Mouse (Mus musculus) forebrain, embryonic 15.5 days (tissue): ENCODE measurements around the gene Cbx3. TPM values are rescaled to one million over a fixed set of nuclear protein-coding genes. Genes with fewer than 3 reads are reported as not detected.

ENCODE experiments used
- ATAC-seq: fragments of 200-750 bp; cut with Nextera tagmentation; replicated peaks from 2 replicates; pipeline ENCODE4 v1.8.0; 2017; ENCODE audit warnings: mild to moderate bottlenecking, moderate TSS enrichment, moderate library complexity
- H3K27ac ChIP-seq: fragments of 300-500 bp; sonication (generic); replicated peaks from 2 replicates; pipeline ENCODE4 v1.5.1; 2015; ENCODE audit warnings: mild to moderate bottlenecking, inconsistent platforms
- H3K27me3 ChIP-seq: fragments of 300-500 bp; sonication (generic); 2 replicates; pipeline ENCODE4 v1.6.1; 2015; ENCODE audit warnings: inconsistent platforms
- H3K36me3 ChIP-seq: fragments of 300-500 bp; sonication (generic); 2 replicates; pipeline ENCODE4 v1.6.1; 2015; ENCODE audit warnings: mild to moderate bottlenecking, inconsistent platforms
- H3K4me1 ChIP-seq: fragments of 300-500 bp; sonication (generic); 2 replicates; pipeline ENCODE4 v1.6.1; 2015; ENCODE audit warnings: inconsistent platforms
- H3K4me2 ChIP-seq: fragments of 300-500 bp; sonication (generic); replicated peaks from 2 replicates; pipeline ENCODE4 v1.6.1; 2015; ENCODE audit warnings: mild to moderate bottlenecking, inconsistent platforms
- H3K4me3 ChIP-seq: fragments of 300-500 bp; sonication (generic); 2 replicates; pipeline ENCODE4 v1.5.1; 2015; ENCODE audit warnings: mild to moderate bottlenecking, inconsistent platforms
- H3K9ac ChIP-seq: fragments of 300-500 bp; sonication (generic); replicated peaks from 2 replicates; pipeline ENCODE4 v1.6.1; 2015; ENCODE audit warnings: mild to moderate bottlenecking, inconsistent platforms
- H3K9me3 ChIP-seq: fragments of 300-500 bp; sonication (generic); 2 replicates; pipeline ENCODE4 v1.6.1; 2016; ENCODE audit warnings: inconsistent platforms
- WGBS: fragments of 180-500 bp; shearing (Covaris S2); methylation state at CpG from one replicate; pipeline ENCODE4 v1.1.7; 2015; ENCODE audit warnings: mixed read lengths; 5-methylcytosine and 5-hydroxymethylcytosine counted together
- polyA plus RNA-seq: library from polyadenylated mRNA; unstranded; fragments of >200 nt; fragmentation: Nextera tagmentation; extraction: Ambion mirVana; gene quantifications from 2 replicates; pipeline ENCODE4 v1.2.1, GENCODE M21; 2015

Cbx3 gene
- polyA plus RNA-seq, 1 experiment from 2014 or later, result 585 TPM

DNA sequence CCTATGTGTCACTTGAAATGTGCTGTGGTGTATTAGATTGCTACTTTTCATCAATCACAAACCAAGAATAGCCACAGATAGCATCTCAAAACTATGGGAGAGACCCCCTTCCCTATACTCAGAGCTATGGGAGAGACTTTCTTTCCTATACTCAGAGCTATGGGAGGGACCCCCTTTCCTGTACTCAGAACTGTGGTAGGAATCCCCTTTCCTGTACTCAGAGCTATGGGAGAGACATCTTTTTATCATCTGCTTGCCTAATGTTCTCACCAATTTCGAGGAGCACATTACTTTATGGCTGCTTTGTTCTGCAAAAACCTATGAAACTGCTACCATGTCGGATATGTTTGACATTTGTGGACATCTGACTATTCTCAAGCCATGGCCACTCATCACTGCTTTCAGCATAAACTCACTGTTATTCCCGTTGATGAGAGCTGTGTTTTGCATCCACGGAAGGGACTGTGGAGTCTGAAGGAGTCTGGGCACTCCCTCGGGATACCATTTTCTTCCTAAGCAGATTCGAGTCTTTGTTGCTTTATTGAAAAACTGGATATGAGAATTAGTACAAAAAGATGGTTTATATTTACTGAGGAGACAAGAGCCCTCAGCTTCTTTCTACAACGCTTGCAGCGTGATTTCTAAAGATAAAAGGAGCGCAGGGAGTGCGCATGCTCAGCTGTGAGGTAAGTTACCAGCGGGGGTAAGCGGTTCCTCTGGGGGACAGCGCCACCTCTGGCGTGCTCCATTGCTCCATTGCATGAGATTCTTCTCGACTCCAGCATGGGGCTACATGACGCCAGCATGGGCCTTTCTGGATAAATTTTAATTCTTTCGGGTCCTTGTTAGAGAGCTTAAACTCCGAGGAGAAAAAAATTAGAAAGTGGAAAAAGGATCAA, 38.8 kb downstream of the Cbx3 start:
- 29% methylated on average over 18 of the region's 18 CpGs for WGBS
- Histone ChIP-seq H3K9ac (peak overlapping the region; percentile 37; the same call in 1 of the 2 replicates), H3K4me2 (peak overlapping the region; percentile 40), H3K4me1 (peaks cover 6% of the 10 kb centered on the region; the same call in 1 of the 2 replicates), H3K27ac (peak overlapping the region; percentile 36; the same call in 1 of the 2 replicates), H3K27me3 (no peaks in the 10 kb centered on the region), H3K36me3 (no peaks in the 10 kb centered on the region), H3K9me3 (no peaks in the 10 kb centered on the region), H3K4me3 (peak overlapping the region; percentile 30)
- peak; percentile 76 for ATAC-seq

DNA sequence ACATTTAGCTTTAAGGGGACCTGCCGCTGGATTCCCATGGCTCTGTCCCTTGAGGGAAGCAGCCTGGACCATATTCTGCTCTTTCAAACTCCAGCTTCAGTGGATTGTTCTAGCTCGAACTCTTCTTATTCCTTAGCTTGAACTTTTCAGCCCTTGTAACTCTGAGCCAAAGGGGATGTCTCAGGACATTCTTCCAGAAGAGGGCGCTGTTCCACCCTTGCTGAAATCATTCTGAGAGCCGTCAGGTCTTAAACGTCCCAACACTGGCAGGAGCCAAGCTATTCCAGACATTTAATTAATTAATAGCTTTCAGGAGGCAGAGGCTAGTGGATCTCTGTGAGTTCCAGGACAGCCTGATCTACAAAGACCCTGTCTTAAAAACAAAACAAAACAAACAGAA, 39.9 kb downstream of the Cbx3 start:
- H3K4me3 ChIP-seq, result no peak overlapping the region

DNA sequence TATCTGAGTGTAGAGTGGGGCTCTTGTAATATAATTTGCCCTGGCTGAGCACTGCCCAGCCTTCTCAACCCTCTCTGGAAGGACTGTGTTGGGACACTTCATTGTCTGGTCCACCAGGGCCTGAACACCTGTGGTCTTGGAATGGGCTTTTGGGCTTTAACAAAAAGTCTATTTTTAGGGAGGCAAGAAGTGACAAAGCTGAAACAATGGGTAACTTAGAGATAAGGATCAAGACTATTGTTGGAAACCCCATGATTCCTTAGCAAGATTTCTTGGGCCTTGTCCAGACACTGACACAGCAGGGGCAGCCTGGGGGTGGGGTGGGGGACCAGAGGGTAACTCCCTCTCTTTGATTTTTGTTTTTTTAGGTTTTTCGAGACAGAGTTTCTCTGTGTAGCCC, 40.8 kb downstream of the Cbx3 start:
- no peaks in the 10 kb centered on the region for H3K36me3 ChIP-seq
- 48% methylated on average over 1 of the region's 1 CpGs for WGBS
- no peak overlapping the region for H3K27ac ChIP-seq
- peaks cover 6% of the 10 kb centered on the region; the same call in 1 of the 2 replicates for H3K4me1 ChIP-seq
- no peaks in the 10 kb centered on the region for H3K9me3 ChIP-seq
- H3K27me3 ChIP-seq, result no peaks in the 10 kb centered on the region
- H3K9ac ChIP-seq, result no peak overlapping the region
- no peak for ATAC-seq
- H3K4me3 ChIP-seq, result no peak overlapping the region
- H3K4me2 ChIP-seq, result no peak overlapping the region

More for the DNA sequence above, 39.9 kb downstream of the Cbx3 start:
- WGBS, result 30% methylated on average over 5 of the region's 5 CpGs
- peaks cover 6% of the 10 kb centered on the region; the same call in 1 of the 2 replicates for H3K4me1 ChIP-seq
- ATAC-seq, result no peak
- no peaks in the 10 kb centered on the region for H3K27me3 ChIP-seq
- no peak overlapping the region for H3K27ac ChIP-seq
- no peaks in the 10 kb centered on the region for H3K36me3 ChIP-seq
- no peak overlapping the region for H3K9ac ChIP-seq
- no peak overlapping the region for H3K4me2 ChIP-seq
- no peaks in the 10 kb centered on the region for H3K9me3 ChIP-seq

DNA sequence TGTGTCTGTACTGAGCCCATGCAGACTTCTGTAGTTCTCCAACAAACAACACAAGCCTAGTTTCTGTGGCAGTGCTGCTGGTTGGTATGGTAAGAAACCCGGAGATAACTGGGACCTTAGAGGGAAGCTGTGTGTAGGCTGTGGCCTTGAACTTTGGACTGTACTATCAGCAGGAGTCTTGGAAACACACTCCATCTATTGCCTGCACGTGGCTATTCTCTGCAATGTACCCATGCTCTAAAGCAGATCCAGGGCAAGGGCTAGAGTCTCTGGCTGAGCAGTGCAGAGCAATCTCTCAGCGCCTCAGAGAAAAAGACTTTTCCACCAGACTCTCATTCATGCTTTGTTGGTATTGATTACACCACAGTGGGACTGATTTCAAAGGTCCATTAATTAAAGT, 43.6 kb downstream of the Cbx3 start:
- no peaks in the 10 kb centered on the region for H3K9me3 ChIP-seq
- ATAC-seq, result no peak
- H3K27ac ChIP-seq, result no peak overlapping the region
- H3K4me2 ChIP-seq, result no peak overlapping the region
- no peak overlapping the region for H3K9ac ChIP-seq
- H3K27me3 ChIP-seq, result no peaks in the 10 kb centered on the region
- H3K36me3 ChIP-seq, result no peaks in the 10 kb centered on the region
- peaks cover 2% of the 10 kb centered on the region; the same call in 1 of the 2 replicates for H3K4me1 ChIP-seq
- no peak overlapping the region for H3K4me3 ChIP-seq
- WGBS, result 80% methylated on average over 3 of the region's 3 CpGs

DNA sequence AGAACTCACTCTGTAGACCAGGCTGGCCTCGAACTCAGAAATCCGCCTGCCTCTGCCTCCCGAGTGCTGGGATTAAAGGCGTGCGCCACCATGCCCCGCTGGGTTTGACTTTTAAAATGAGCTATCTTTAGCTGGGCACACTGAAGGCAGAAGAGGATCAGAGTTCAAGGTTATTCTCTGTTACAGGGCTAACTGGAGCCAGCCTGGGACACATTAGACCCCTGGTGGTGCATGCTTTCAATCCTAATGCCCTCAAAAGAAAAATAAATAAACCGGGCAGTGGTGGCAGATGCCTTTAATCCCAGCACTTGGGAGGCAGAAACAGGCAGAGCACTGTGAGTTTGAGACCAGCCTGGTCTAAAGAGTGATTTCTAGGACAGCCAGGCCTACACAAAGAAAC, 44.7 kb downstream of the Cbx3 start:
- no peak overlapping the region for H3K9ac ChIP-seq
- ATAC-seq, result no peak
- no peaks in the 10 kb centered on the region for H3K36me3 ChIP-seq
- H3K4me2 ChIP-seq, result no peak overlapping the region
- H3K9me3 ChIP-seq, result no peaks in the 10 kb centered on the region
- 92% methylated on average over 7 of the region's 7 CpGs for WGBS
- H3K27me3 ChIP-seq, result no peaks in the 10 kb centered on the region
- H3K4me3 ChIP-seq, result no peak overlapping the region
- H3K4me1 ChIP-seq, result no peaks in the 10 kb centered on the region
- H3K27ac ChIP-seq, result no peak overlapping the region

DNA sequence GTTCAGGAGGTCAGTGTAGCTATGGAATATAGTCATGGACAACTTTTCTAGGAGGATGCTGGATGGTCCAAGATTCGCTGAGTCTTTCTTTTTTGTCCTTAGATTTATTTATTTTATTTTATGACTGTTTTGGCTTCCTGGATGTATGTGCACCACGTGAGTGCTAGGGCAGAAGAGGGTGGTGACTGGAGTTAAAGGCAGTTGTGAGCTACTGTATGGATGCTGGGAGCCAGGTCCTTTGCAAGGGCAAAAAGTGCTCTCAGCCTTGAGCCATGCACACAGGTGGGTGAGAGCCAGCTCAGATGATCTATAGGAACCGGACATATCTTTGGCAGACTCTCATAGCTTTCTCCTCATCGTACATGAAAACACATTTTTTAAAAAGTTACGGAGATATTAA, 53.1 kb downstream of the Cbx3 start:
- Histone ChIP-seq H3K4me2 (peak overlapping the region; percentile 64), H3K36me3 (no peaks in the 10 kb centered on the region), H3K9ac (peak overlapping the region; percentile 87), H3K4me1 (peaks cover 11% of the 10 kb centered on the region), H3K27me3 (no peaks in the 10 kb centered on the region), H3K9me3 (no peaks in the 10 kb centered on the region), H3K4me3 (peak overlapping the region; percentile 78), H3K27ac (no peak overlapping the region)
- ATAC-seq, result 0 out of 2 replicates have a peak, but pooled peaks have one; percentile 25
- WGBS, result 24% methylated on average over 5 of the region's 5 CpGs

DNA sequence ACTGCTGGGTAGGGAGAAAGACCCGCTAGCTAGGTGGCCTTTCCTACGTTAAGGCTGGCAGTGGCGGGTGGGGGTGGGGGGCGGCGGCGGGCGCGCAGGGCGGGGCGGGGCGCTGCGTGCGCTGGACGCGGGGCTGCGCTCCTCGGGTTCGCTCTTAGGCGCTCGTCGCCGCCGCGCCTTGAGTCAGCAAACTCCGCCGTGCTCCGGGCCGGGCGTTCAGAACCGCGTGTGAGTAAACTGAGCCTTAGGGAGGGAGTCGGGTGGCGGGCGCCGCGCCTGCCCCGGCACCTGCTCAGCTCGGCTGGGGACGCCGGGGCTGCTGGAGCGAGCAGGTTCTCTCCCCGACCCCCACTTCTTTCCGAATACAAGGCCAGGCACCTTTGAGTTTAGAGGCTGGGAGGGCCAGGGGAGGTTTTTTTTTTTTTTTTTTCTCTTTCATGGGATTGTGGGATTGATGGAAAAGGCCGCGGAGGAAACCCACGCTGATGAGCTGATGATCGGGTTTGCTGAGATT, 53.7 kb downstream of the Cbx3 start, which contains the start of gene Snx10:
TSS of gene Snx10 (plus strand) at position 95 of the 514 bp plus-strand sequence.
- under 1% methylated on average over 46 of the region's 47 CpGs for WGBS
- no peaks in the 10 kb centered on the region for H3K27me3 ChIP-seq

DNA sequence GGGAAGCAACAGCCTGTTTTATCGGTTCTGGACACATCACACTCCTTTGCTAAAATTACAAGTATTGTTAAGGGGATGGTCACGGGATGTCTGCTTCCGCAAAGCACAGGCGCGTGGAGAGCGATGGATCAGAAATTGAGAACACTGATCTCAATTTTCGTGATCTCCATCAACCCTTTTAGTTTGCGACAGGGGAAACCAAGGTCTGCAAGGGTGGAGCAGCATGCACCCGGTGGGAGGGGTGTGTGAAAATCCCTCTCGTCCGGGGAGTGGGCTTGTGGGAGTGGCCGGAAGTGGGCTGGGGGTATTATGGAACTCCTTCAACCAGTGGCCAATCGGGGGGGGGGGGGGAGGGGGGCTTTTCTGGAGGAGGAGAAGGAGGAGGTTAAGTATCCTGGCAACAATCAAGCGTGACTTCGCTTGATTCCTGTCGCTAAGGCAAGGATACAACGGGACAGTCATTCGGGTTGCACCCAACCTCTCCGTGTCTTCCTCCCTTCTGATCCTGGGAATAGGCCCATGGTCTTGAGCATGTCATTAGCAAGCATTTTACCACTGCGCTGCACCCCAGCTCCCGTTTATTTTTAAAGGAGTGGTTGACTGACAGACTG, 54.3 kb downstream of the Cbx3 start:
- Histone ChIP-seq H3K4me1 (peaks cover 21% of the 10 kb centered on the region), H3K27ac (peak overlapping the region; percentile 83)

More for the DNA sequence above, 53.7 kb downstream of the Cbx3 start, which contains the start of gene Snx10:
- Histone ChIP-seq H3K9me3 (no peaks in the 10 kb centered on the region), H3K4me2 (peak within 1 kb of the TSS; percentile 64), H3K4me1 (peaks cover 15% of the 10 kb centered on the region), H3K36me3 (no peaks in the 10 kb centered on the region), H3K9ac (peak within 1 kb of the TSS; percentile 87), H3K4me3 (peak within 1 kb of the TSS; percentile 78), H3K27ac (peak within 1 kb of the TSS; percentile 83)
- ATAC-seq, result peak; percentile 81

DNA sequence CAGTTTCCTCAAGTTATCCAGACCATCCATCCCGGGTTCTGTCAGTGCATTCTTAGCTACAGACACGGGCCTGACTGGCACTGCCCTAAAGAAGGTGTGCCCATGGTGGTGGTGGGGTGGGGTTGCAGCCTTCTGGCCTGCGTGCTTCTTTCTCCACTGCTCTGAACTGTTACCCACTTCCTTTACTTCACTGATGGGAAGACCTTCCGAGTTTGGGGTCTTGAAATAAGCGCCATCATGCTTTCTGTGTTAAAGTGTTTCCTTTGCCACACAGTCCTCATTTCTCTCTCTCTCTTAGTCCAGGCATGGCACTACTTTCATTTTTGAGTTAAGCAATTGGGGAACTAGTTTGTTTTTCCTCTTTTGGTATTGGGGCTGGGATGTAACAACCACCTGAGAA, 54.8 kb downstream of the Cbx3 start:
- Histone ChIP-seq H3K27ac (peak overlapping the region; percentile 83; the same call in 1 of the 2 replicates), H3K4me1 (peaks cover 26% of the 10 kb centered on the region), H3K9ac (peak overlapping the region; percentile 87), H3K9me3 (no peaks in the 10 kb centered on the region), H3K4me3 (peak overlapping the region; percentile 78), H3K4me2 (peak overlapping the region; percentile 64), H3K36me3 (no peaks in the 10 kb centered on the region), H3K27me3 (no peaks in the 10 kb centered on the region)
- peak; percentile 41 for ATAC-seq
- WGBS, result 48% methylated on average over 5 of the region's 5 CpGs

More for the DNA sequence above, 54.3 kb downstream of the Cbx3 start:
- ATAC-seq, result peak; percentile 75
- Histone ChIP-seq H3K9me3 (no peaks in the 10 kb centered on the region), H3K9ac (peak overlapping the region; percentile 87), H3K4me2 (peak overlapping the region; percentile 64), H3K4me3 (peak overlapping the region; percentile 78), H3K36me3 (no peaks in the 10 kb centered on the region), H3K27me3 (no peaks in the 10 kb centered on the region)
- under 1% methylated on average over 21 of the region's 21 CpGs for WGBS

DNA sequence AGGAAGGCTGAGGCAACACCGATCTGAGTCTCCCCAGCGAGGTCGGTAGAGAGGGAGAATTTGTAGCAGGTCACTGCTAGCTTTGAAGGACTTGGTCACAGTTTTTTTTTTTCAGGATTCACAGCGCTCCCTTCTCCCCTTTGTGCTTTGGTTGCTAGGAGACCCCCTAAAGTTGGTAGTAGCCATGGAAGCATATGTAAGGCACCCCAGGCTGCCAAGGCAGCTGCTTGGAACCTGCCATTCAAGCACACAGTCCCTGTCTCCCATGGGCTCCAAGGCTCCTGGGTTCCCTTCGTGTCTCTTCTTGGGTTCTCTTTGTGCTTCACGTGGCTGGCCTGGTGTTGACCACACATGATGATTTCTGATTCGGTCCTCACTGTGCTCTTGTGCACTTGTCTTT, 59.3 kb downstream of the Cbx3 start:
- Histone ChIP-seq H3K4me2 (no peak overlapping the region), H3K4me3 (no peak overlapping the region), H3K27me3 (no peaks in the 10 kb centered on the region), H3K9me3 (no peaks in the 10 kb centered on the region), H3K36me3 (no peaks in the 10 kb centered on the region), H3K27ac (peak overlapping the region; percentile 6; the same call in 1 of the 2 replicates), H3K4me1 (peaks cover 24% of the 10 kb centered on the region), H3K9ac (no peak overlapping the region)
- ATAC-seq, result no peak
- 34% methylated on average over 7 of the region's 7 CpGs for WGBS
